ENCODE assay signal across 8 mouse cellular contexts in the genomic region with DNA sequence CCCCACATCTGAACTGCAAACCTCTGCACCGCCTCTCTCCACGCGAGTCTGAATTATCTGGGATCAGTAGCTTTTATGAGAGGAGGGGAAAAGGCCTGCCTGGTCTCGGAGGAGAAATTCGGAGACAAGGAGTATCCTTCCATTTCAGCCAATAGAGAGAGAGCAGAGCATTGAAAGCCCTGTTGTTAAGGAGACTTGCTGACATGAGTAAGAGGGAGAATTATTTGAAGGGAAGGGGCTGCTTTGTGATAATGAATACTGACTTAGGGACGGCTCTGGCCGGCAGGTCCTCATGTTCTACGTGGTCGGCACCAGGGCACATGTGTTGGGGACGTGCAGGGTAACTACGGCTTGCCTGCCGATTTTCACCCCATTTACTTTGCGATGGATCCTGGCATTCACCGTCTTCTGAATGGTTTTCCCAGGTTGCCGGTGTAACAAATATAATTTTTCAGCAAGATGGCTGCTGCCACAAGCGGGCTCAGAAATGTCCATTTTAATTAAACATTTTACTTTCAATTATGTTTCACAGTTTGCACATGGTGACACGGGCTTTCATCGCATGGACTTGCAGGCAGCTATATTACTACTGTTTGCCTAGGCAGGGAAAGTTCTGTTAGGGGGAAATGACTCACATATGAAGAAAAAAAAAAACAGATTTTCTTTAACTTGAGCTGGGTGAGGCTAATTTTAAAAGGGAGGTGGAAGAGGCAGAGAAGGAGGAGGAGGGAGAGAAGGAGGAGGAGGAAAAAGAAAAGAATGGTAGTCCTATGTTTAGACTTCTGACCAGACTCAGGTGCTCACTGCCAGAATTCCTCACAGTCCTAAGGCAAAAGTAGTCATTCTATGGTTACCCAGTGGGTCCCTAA.
DNase-seq lines count a peak whose midpoint lies in the region; ATAC-seq lines count a peak whose summit lies in the region.

No protein-coding gene starts in this region.

- H3K27ac ChIP-seq in forebrain, embryonic 15.5 days (replicated peaks) = peak overlapping the region; percentile 36; the same call in 1 of the 2 replicates
- peak overlapping the region; percentile 20; the same call in 1 of the 2 replicates for H3K27ac ChIP-seq in midbrain, embryonic 13.5 days

- H3K9me3 ChIP-seq in forebrain, embryonic 15.5 days = no peaks in the 10 kb centered on the region
- no peaks in the 10 kb centered on the region for H3K9me3 ChIP-seq in midbrain, embryonic 13.5 days

- H3K4me3 ChIP-seq in forebrain, embryonic 15.5 days = no peak overlapping the region
- H3K4me3 ChIP-seq in midbrain, embryonic 13.5 days (replicated peaks) = peak overlapping the region; percentile 10; the same call in 1 of the 2 replicates

- WGBS in forebrain, embryonic 15.5 days = 47% methylated on average over 18 of the region's 18 CpGs
- WGBS in midbrain, embryonic 13.5 days = 49% methylated on average over 18 of the region's 18 CpGs

- H3K27me3 ChIP-seq in forebrain, embryonic 15.5 days = no peaks in the 10 kb centered on the region
- peaks cover 27% of the 10 kb centered on the region for H3K27me3 ChIP-seq in midbrain, embryonic 13.5 days

- peaks cover 3% of the 10 kb centered on the region; the same call in 1 of the 2 replicates for H3K4me1 ChIP-seq in forebrain, embryonic 15.5 days
- H3K4me1 ChIP-seq in midbrain, embryonic 13.5 days (replicated peaks) = peaks cover 4% of the 10 kb centered on the region; the same call in 1 of the 2 replicates

- intact Hi-C loops in left cerebral cortex, postnatal 25 days (cut with DNase I) = loop anchor here (5.0 kb wide), 2 partner anchors 869 to 1919 kb away; no protein-coding TSS in a partner anchor
- intact Hi-C loops in left cerebral cortex, postnatal 14 days (cut with DNase I) = loop anchor here (2.0 to 10.0 kb wide), 3 partner anchors 518 to 842 kb away; no protein-coding TSS in a partner anchor

- H3K9ac ChIP-seq in forebrain, embryonic 15.5 days (replicated peaks) = 0 out of 2 replicates have a peak overlapping the region, but pooled peaks have one; percentile 6
- H3K9ac ChIP-seq in midbrain, embryonic 13.5 days (replicated peaks) = peak overlapping the region; percentile 33; the same call in 1 of the 2 replicates

- peak; percentile 19 to 36 for DNase-seq in left cerebral cortex, postnatal 25 days (ENCODE audit: low spot score in 2 of 2)
- DNase-seq in left cerebral cortex, postnatal 14 days (ENCODE audit: low spot score in 2 of 2) = no peak
- peak; percentile 34 for DNase-seq in embryo, embryonic 11 days
- DNase-seq in adrenal gland, postnatal 25 days = no peak
- no peak for DNase-seq in lung, postnatal 14 days

- no peaks in the 10 kb centered on the region for H3K36me3 ChIP-seq in forebrain, embryonic 15.5 days
- no peaks in the 10 kb centered on the region for H3K36me3 ChIP-seq in midbrain, embryonic 13.5 days

- ATAC-seq in forebrain, embryonic 15.5 days (replicated peaks) = no peak
- peak; percentile 65; the same call in 1 of the 2 replicates for ATAC-seq in midbrain, embryonic 13.5 days
- ATAC-seq in activated CD4-positive, CD25-positive, alpha-beta regulatory T cell, adult 4 months = no peak

- H3K4me2 ChIP-seq in forebrain, embryonic 15.5 days (replicated peaks) = 0 out of 2 replicates have a peak overlapping the region, but pooled peaks have one; percentile 12
- H3K4me2 ChIP-seq in midbrain, embryonic 13.5 days (replicated peaks) = peak overlapping the region; percentile 39

Comparison
In these comparisons a context has a peak if more than half of its experiments do, and no peak if none do; other contexts are left out.
1. DNase-seq: peak in left cerebral cortex, postnatal 25 days (2 of 2) and embryo, embryonic 11 days (single experiment); none in left cerebral cortex, postnatal 14 days (0 of 2), adrenal gland, postnatal 25 days (single experiment) and lung, postnatal 14 days (single experiment).